Mouse (Mus musculus) ES-Bruce4 (cell line): ENCODE data around the gene Tcfl5.

Experiments
- CTCF ChIP-seq: IDR thresholded peaks from one replicate; pipeline ENCODE4 v1.8.1; 2011; ENCODE audit warnings: low read depth, low read length
- EP300 ChIP-seq: IDR thresholded peaks from 2 replicates; pipeline ENCODE4 v1.6.1; 2011; ENCODE audit warnings: low read depth, low read length; ENCODE audit not compliant: insufficient read depth
- POLR2A ChIP-seq: IDR thresholded peaks from one replicate; pipeline ENCODE4 v1.8.1; 2011; ENCODE audit warnings: low read length; ENCODE audit not compliant: insufficient read depth

GRCm38 (mm10) chr2:180689841-180690240 is 47.3 kb upstream of the Tcfl5 start:
- TF ChIP-seq POLR2A (no peak), CTCF (no peak), EP300 (no peak)
